Mouse (Mus musculus): ENCODE data around the gene Doc2b.
A peak's percentile ranks its signal among the peaks of the same experiment; 100 is the strongest.
"Not testable (repeated sequence)": the region's sequence is repeated elsewhere in the genome, so short reads cannot be mapped to it uniquely, and the experiment has no call there.

The Doc2b gene

GRCm38 (mm10) chr11:75735462-75736252, 60.2 kb downstream of the Doc2b start:
- DNase-seq = no peak

GRCm38 (mm10) chr11:75733227-75733940, 62.5 kb downstream of the Doc2b start:
- no peak for DNase-seq

GRCm38 (mm10) chr11:75732434-75733226, 63.2 kb downstream of the Doc2b start, which contains the start of gene Ywhae:
Ywhae (plus strand) TSS chr11:75732869.
- DNase-seq = peak; percentile 89

- not testable (repeated sequence) for DNase-seq
Measured at GRCm38 (mm10) chr11:75727659-75728058, 68.2 kb downstream of the Doc2b start.

- no peak for DNase-seq
Measured at GRCm38 (mm10) chr11:75727168-75727567, 68.7 kb downstream of the Doc2b start.

GRCm38 (mm10) chr11:75722339-75722738, 73.5 kb downstream of the Doc2b start:
- DNase-seq = no peak
